Mouse (Mus musculus) urinary bladder, adult 2 months (tissue): ENCODE results near the gene Psmb5. TPM values are rescaled to one million over a fixed set of nuclear protein-coding genes. Genes with fewer than 3 reads are reported as not detected.

Experiments used
- DNase-seq: peaks from one replicate; pipeline ENCODE4 v3.0.0; 2022; ENCODE audit warnings: low spot score
- polyA plus RNA-seq: library from polyadenylated mRNA; depleted of rRNA; stranded (reverse); fragments of >200 nt; gene quantifications from 2 replicates; pipeline ENCODE4 v1.2.3, GENCODE M21; 2012

The Psmb5 gene
- polyA plus RNA-seq, 1 experiment = 179 TPM

DNA sequence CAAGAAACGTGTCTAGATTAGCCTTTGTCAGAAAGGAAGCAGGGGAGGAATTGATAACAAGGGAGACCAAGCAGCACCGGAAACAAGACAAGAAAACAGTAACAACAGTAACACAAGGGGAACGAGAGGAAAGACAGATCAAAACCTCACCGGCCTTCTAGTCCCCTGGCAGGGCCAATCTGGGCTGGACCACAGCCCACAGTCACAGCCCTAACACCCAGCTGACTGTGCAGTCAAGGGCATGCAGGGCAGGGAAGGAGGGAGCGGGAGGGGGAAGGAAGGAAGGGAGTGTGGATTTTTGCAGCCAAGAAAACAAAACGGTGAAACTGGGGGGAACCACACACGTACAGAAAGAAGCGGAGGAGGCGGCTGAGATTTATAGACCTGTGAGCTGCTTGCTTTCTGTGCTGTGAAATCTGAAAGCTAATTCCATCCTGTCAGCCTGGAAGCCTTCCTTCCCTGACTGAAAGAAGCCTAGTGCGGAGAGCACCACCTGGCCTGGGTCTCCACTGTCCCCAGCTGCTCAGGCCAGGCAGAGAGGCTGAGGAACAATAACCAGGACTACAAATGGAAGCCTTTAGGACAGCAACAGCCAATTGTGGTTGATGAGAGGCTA is 25.4 kb downstream of the Psmb5 start:
- no peak for DNase-seq

DNA sequence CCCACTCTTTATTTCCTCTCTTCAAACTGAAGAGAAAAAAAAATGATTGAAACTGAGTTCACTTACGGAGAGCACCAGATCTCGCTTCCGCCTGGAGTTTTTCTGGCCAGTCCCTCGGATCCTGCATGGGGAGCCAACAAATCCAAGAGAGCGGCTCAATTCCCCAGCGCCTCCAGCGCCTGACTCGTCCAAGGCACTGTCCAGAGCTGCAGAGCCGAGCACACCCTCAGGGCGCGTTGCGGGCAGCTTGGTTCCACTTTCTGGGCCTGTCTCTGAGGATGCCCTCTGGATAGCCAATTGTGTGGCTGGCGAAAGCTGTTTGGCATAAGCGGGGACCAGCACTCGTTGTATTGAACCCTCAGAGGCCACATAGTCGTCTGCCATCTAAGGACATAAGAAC is 26.8 kb downstream of the Psmb5 start:
- no peak for DNase-seq

DNA sequence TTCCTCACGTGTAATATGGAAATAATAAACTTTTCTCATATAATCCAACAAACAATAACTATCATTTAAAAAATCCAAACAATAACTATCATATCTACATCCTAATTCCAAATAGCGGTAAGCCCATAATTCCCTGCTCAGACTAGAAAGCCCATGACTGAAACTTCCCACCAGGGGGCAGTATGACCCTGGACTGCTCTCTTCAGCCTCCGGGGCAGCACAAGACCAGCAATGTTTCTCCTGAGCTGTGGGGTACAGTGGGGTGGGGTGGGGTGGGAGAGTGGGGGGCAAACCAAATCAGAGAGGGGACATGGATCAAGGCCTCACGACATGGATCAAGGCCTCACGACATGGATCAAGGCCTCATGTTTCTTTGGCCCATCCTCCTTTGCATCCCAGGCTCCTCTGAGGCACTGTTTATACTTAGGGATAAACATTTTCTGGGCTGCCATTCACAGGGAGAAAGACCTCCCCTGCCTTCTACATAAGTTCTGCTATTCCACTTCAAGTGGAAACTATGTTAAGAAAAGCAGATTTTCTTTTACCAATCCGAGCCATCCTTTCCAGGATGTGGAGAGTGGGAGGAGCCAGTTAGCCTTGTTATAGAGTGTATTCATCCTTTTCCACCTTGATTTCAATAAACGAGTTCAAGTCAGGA is 34.0 kb downstream of the Psmb5 start:
- DNase-seq = peak; percentile 22

DNA sequence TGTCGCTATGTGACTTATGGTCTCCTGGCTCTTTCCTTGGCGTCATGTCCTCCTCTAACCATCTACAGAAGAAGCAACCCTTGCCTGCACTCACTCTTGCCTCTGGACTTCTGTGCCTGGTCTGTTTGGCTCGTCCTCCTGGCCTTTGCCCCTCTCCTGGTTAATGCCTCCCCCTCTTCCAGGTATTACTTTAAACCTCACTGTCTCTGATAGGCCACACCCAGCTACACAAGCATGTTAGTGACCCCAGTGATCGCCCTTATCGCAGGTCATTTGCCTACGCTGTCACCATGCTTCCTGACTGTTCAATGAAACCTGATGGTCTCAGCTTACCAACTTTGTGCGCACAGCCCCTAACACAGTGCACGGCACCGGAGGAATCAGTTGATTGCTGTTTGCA is 35.3 kb downstream of the Psmb5 start:
- DNase-seq = no peak

DNA sequence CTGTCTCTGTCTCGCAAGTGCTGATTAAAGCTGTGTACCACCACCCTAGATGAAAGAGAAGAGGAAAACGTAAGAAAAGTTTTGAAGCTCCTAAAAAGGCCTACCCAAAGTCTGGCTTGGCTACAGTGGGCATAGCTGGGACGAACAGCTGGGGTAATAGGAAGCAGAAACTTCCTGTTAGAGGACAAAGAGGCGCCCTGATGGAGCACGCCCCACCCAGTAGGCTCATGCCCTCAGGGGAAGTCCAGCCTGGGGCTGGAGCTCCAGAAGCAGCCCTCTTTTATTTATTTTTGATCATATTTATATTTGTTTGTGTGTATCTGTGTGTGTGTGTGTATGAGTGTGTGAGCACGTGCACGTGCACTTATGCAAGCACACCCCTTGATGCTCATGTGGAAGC is 38.2 kb downstream of the Psmb5 start:
- no peak for DNase-seq

DNA sequence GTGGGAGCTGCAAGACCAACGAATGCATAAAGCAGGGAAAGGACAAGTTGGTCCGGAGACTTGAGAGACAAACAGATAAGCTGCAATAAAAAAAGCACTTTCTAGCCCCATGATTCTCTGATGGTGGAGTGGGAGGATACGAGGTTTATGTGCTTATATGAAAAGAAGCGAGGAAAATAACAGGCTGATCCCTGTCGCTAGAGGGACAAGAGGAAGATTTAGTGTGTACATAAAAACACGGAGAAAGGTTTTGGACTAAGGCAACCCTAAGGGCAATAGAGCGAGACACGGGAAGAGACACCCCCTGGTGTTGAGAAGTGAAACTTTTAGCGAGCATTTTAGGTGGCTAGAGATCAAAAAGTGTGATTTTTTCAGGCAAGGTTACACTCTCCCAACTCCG is 39.8 kb downstream of the Psmb5 start:
- DNase-seq = no peak

DNA sequence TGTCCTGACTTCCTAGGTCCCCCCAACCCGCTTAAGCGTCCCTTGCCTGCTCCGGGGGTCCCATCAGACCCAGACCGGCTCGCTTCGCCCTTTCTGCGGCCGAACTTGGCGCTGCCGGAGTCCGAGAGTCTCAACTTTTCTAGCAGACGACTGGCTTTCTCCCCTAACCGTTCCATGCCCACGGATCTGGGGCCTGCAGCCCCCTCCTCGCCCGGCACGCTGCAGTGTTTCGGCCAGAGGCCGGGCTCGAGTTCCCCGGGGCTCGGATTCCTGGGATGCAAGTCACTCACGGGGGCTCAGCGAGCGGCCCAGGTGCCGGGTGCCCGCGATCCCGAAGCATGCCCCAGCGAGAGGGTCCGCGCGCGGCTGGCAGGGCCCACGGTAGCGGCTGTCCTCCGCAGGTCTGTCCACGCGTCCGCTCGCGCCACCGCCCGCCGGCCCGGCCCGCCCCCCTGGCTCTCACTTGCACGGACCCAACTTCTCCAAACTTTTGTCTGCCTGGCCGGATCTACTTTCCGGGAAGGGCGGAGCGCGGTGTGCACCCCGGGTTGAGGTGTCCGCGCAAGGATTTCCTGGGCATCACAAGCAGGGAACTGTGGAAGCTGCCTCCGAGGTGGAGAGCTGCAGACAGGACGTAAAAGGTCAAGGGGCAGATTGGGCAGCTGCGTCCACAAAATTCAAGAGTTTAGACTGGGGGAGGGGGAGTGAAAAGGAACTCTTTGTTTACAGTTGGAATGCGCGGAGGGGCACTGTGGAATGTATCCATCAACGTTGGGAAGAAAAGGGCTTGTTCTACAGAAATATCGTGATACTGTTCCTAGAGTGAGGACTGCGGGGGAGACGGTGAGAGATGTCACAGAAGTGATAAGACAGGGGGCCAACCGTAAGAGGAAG is 40.5 kb downstream of the Psmb5 start, which contains the start of gene Ajuba:
TSS of gene Ajuba (minus strand) at position 470 of the 894 bp plus-strand sequence.
- DNase-seq = peak; percentile 82

DNA sequence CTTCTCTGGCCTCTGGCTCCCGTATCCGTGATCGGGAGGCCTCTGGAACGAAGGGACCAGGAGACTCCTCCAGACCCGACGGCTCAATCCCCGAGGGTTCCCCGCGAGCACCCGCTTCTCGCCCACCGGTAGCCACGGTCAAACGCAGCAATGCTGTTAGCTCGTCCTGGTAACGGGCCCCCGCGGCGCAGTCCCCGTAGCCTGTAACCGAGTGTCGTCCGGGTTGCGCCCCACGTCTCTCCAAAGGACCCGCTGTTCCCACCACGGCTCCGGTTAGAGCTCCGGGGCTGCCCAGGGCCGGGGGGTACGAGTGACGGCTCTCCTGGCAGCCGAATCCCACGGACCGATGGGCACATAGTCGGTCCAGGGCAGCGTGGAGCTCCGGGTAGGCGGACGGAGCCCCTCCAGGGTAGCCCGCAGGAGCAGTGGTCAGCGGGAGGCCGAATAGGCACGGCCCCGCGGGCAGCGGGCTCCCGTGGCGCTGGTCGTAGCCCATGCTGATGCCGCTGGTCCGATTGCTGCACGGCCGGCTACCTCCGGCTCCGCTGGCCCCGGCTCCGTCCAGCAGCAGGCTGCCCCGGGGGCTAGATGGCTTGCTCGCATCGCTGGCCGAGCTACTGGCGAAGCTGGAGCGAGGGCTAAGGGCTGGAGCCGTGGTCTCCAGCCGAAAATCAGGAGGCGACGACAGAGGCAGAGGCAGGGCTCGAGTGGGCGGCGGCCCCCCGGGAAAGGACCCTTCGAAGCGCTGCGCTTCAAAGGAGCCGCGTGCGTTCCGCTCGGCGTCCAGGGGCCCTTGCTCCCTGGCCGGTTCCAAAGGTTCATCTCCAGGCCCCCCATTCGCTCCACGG is 41.4 kb downstream of the Psmb5 start:
- peak; percentile 52 for DNase-seq

DNA sequence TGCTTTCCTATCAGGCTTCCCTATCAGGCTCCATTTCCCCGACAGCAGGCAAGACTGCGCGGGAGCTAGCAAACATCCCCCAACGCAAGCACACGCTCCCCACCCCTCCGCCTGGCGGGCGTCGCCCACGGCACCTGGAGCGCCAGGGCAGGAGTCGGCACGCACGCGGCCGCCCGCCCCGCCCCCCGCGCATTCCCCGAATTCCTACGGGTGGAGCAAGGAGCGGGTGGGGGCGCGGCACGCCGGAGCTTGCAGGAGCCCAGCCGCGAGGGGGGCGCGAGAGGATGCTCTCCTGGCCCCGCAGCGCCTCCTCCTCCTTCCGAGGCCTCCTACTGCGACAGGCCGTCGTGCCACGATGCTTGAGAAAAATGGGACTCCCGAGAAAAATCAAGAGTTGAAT is 42.2 kb downstream of the Psmb5 start:
- peak; percentile 70 for DNase-seq

DNA sequence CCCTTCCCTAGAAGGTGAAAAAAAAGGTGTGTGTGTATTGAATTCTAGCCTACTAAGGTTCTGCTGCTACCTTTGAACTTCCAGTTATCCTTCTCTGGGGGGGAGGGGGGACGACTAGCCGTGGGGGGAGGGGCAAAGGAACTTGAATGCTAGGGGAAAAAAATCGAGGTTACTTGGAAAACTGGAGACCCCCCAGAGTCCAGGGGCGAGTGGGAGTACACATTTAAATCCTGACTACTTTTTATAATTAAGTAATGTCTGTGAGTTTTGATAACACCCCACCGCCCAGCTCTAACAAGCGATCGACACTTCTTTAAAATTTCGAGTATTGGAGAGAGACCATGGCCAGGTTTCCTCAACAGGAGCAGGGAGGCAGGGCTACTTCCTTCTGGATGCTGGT is 42.8 kb downstream of the Psmb5 start:
- DNase-seq = no peak

DNA sequence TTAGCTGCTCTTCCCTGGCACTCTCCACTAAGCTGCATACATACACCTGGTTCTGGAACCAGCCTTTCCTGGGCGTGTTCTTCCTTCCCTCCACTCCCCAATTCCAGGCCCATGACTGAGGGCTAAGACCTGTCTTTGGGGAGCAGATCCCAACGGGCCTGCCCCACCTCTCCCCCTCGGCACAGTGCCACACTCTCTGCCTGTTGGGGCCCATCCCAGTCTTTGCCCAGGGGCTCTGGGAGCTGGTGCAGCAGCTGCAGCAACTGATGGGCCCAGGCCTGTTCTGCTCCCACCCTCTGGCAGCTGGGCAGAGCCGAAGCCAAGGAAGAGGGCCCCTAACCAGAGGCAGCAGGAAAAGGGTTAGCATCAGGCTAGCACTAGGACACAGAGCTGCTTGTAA is 43.6 kb downstream of the Psmb5 start:
- DNase-seq = peak; percentile 65

DNA sequence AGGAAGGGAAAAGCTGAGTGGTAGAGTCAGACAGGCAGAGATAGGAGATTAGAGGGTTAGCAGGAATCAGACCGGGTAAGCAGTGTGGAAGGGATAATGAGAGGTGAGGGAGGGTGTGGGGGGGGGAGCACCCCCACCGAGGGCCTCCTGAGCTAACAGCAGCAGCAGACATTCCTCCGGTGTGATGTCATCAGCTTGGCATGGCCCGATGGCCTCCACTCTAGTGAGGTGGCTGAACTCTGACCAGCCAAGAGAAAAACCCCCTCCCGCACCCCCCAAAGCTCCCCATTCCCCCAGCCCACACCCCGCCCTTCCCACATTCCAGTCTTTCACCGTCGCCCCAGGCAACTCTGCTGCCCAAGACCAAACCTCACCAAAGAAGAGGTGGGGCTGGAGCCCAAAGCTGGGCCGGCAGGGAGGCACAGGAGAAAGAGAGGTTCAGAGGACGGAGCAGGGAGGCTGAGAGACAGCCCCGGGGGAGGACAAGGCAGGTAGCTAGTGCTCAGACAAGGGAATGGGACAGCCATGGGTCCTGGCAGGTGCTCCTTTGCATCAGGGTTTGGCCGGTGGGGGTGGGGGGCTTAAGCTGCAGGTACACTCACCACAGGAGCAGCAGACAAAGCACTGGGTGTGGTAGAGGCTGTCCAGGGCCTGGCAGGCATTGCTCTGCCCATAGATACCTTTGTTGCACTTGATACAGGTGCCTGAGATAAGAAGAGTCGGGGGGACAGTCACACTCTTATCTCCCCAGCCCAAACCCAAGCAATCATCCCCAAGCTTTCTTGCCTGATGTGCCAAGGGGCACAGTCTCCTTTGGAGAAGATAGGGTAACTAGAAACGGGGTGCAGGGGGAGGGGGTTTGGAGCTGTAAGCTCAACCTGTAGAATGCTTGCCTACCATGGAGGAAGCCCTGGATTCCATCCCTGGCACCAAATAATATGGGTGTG is 44.8 kb downstream of the Psmb5 start:
- DNase-seq = no peak

DNA sequence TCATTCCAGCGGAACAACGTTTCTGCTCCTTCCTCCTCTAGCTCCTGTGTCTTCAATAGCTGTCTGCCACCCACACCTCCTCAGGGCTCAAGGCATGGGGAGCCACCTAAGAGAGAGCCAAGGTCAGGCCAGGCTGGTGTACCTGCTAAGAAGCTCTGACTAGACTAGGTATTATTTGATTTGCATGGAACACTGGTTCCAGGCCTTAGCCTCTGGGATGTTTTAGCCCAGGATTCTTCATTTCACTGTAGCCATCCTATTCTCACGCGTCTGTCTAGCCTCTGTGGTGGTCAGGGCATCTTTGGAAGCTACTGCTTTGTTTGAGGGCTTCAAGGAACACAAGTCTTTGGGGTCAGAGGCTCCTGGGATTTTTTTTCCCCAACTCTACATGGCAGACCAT is 45.7 kb downstream of the Psmb5 start:
- DNase-seq = no peak

DNA sequence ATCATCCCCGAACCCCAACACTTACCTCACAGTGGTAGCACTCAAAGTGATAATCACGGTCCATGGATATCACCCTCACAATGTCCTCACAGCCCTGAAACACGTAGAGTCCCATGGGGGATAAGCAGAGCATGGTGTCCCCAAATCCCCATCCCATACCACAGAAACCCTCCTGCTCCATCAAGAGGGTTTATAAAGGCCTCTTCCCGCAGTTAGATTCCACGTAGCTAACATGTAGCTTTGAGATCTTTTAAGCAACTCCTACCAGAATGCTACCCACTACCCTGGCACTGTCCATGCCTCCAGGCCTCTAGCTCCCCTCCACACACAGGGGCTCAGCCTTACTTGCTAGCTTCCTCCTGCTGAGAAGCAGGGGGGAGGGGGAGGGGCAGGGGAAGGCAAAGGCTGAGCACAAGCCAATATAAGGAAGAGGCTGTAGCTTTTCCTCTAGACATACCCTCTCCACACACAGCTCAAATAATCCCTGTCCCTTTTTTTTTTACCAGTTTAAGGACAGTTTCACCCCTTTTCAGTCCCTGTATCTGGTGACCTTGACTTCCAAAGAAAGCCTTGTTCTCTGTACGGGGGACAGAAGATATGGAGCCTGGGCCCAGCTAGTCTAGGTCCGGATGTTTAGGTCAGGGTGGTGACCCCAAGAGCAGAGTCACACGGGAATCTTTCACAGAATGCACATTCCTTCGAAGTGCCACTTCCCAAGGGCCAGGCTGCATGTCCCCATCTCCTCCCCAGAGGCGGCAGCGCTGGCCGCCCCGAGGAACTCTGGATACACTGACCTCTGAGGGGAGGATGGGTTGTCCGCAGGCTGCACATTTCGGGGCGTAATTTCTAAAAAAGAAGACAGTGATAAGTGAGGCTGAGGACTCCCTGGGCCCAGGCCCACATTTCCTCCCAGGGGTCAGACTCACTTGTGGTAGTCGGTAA is 48.1 kb downstream of the Psmb5 start:
- DNase-seq = no peak

DNA sequence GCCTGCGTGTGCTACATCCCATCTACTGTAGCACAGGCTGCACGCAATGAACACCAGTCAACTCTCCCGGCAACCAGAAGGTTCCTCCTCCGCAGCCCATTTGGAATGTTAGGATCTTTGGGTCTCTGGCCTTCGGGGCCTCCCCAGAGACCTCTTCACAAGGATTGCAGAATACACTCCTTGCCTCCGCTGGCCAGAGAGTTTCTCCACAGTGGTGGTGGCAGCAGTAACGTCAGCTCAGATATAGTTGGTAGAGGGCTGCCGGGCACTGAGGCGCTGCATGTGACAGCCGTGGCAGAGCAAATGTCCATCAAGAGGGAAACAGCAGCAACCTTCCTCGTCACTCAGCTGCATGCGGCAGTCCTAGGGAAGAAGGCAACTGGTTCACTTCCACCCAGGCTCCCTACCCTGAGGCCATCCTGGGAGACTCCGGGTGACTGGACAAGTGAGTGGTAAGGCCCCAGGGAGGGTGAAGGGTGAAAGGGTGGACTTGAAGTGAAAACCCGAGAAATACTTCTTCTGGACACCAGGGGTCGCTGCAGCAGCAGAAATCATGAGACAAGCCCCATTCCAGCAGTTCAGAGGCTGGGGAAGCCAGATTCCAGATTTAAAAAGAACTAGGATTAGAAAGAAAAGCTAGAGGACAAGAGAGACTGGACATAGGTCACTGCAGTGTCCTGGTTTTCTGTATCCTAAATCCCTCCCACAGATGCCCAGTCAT is 49.0 kb downstream of the Psmb5 start:
- no peak for DNase-seq
